Mouse (Mus musculus) forebrain, embryonic 12.5 days (tissue): Measurements from ENCODE around the gene Gm10272. TPM values are rescaled to one million over a fixed set of nuclear protein-coding genes. Genes with fewer than 3 reads are reported as not detected.
"Not testable (repeated sequence)": the region's sequence is repeated elsewhere in the genome, so short reads cannot be mapped to it uniquely, and the experiment has no call there.

Source experiments
- ATAC-seq: fragments of 200-750 bp; cut with Nextera tagmentation; 2 replicates; pipeline ENCODE4 v1.8.0; 2017; ENCODE audit warnings: moderate TSS enrichment; ENCODE audit not compliant: low FRiP score
- H3K27ac ChIP-seq: fragments of 300-500 bp; sonication (generic); 2 replicates; pipeline ENCODE4 v1.5.1; 2016; ENCODE audit warnings: mild to moderate bottlenecking
- H3K27me3 ChIP-seq: fragments of 300-500 bp; sonication (generic); 2 replicates; pipeline ENCODE4 v1.6.1; 2016; ENCODE audit warnings: mild to moderate bottlenecking
- H3K36me3 ChIP-seq: fragments of 300-500 bp; sonication (generic); replicated peaks from 2 replicates; pipeline ENCODE4 v1.6.1; 2016; ENCODE audit warnings: mild to moderate bottlenecking
- H3K4me1 ChIP-seq: fragments of 300-500 bp; sonication (generic); 2 replicates; pipeline ENCODE4 v1.6.1; 2016
- H3K4me2 ChIP-seq: fragments of 300-500 bp; sonication (generic); 2 replicates; pipeline ENCODE4 v1.6.1; 2016; ENCODE audit warnings: mild to moderate bottlenecking, moderate library complexity
- H3K4me3 ChIP-seq: fragments of 300-500 bp; sonication (generic); replicated peaks from 2 replicates; pipeline ENCODE4 v1.5.1; 2016; ENCODE audit warnings: mild to moderate bottlenecking
- H3K9ac ChIP-seq: fragments of 300-500 bp; sonication (generic); 2 replicates; pipeline ENCODE4 v1.6.1; 2016; ENCODE audit warnings: mild to moderate bottlenecking
- H3K9me3 ChIP-seq: fragments of 300-500 bp; sonication (generic); 2 replicates; pipeline ENCODE4 v1.6.1; 2016
- WGBS: fragments of 180-500 bp; shearing (Covaris S2); methylation state at CpG from one replicate; pipeline ENCODE4 v1.1.7; 2016; 5-methylcytosine and 5-hydroxymethylcytosine counted together
- polyA plus RNA-seq: library from polyadenylated mRNA; unstranded; fragments of >200 nt; fragmentation: Nextera tagmentation; extraction: Ambion mirVana; gene quantifications from 2 replicates; pipeline ENCODE4 v1.2.1, GENCODE M21; 2016

Gm10272 gene
- polyA plus RNA-seq, 1 experiment from 2014 or later: not detected

- H3K27ac ChIP-seq: no peak overlapping the region
- H3K27me3 ChIP-seq: no peaks in the 10 kb centered on the region
- H3K36me3 ChIP-seq: no peaks in the 10 kb centered on the region
- H3K4me1 ChIP-seq: peaks cover 17% of the 10 kb centered on the region
- 93% methylated on average over 4 of the region's 4 CpGs for WGBS
- no peak overlapping the region for H3K9ac ChIP-seq
- no peak overlapping the region for H3K4me3 ChIP-seq
- no peak overlapping the region for H3K4me2 ChIP-seq
- H3K9me3 ChIP-seq: no peaks in the 10 kb centered on the region
- no peak for ATAC-seq
Observed at GRCm38 (mm10) chr10:77738929-77739328, 32.5 kb downstream of the Gm10272 start.

- 59% methylated on average over 5 of the region's 5 CpGs for WGBS
- not testable (repeated sequence) for H3K9ac ChIP-seq, H3K4me2 ChIP-seq, ATAC-seq, H3K4me3 ChIP-seq, H3K27me3 ChIP-seq, H3K9me3 ChIP-seq, H3K36me3 ChIP-seq
- peaks cover 16% of the 10 kb centered on the region for H3K4me1 ChIP-seq
- peak within 1 kb of the TSS; percentile 43; the same call in 1 of the 2 replicates for H3K27ac ChIP-seq
Observed at GRCm38 (mm10) chr10:77741924-77742688, 35.7 kb downstream of the Gm10272 start, which contains the start of gene Gm18596. Gm18596 (minus strand) TSS chr10:77742638.

- not testable (repeated sequence) for H3K27me3 ChIP-seq, ATAC-seq, H3K4me3 ChIP-seq, H3K27ac ChIP-seq, H3K9me3 ChIP-seq, H3K9ac ChIP-seq, H3K4me2 ChIP-seq, H3K36me3 ChIP-seq, H3K4me1 ChIP-seq
- 83% methylated on average over 1 of the region's 1 CpGs for WGBS
Observed at GRCm38 (mm10) chr10:77750686-77751085, 44.3 kb downstream of the Gm10272 start.

- not testable (repeated sequence) for H3K4me2 ChIP-seq, H3K4me1 ChIP-seq, ATAC-seq, H3K4me3 ChIP-seq, H3K27me3 ChIP-seq, H3K9me3 ChIP-seq, H3K9ac ChIP-seq, H3K27ac ChIP-seq, H3K36me3 ChIP-seq
- WGBS: 86% methylated on average over 1 of the region's 1 CpGs
Observed at GRCm38 (mm10) chr10:77751254-77751653, 44.8 kb downstream of the Gm10272 start, which contains the start of gene Gm9736. Gm9736 (minus strand) TSS chr10:77751354.

GRCm38 (mm10) chr10:77752312-77752711, 45.9 kb downstream of the Gm10272 start:
- not testable (repeated sequence) for H3K27ac ChIP-seq, H3K27me3 ChIP-seq, H3K9ac ChIP-seq, H3K4me2 ChIP-seq, H3K4me1 ChIP-seq, H3K36me3 ChIP-seq, H3K9me3 ChIP-seq, ATAC-seq, H3K4me3 ChIP-seq
- 67% methylated on average over 3 of the region's 3 CpGs for WGBS

- no peak overlapping the region for H3K4me3 ChIP-seq
- H3K27me3 ChIP-seq: no peaks in the 10 kb centered on the region
- no peak overlapping the region for H3K9ac ChIP-seq
- no peak overlapping the region for H3K4me2 ChIP-seq
- H3K36me3 ChIP-seq: no peaks in the 10 kb centered on the region
- H3K9me3 ChIP-seq: no peaks in the 10 kb centered on the region
- H3K27ac ChIP-seq: no peak overlapping the region
- no peaks in the 10 kb centered on the region for H3K4me1 ChIP-seq
- no peak for ATAC-seq
Observed at GRCm38 (mm10) chr10:77753448-77753847, 47.0 kb downstream of the Gm10272 start.

Other genes starting within 250 kb of the Gm10272 start
- 39.4 and 44.1 TPM in 2 replicates for gene Fam207a, start 190.8 kb upstream of the Gm10272 start, polyA plus RNA-seq
- 0.64 and 0.74 TPM in 2 replicates for gene Itgb2, start 176.4 kb upstream of the Gm10272 start, polyA plus RNA-seq
- gene Pttg1ip, start 124.9 kb upstream of the Gm10272 start, polyA plus RNA-seq: 61.9 and 64.6 TPM in 2 replicates
- 322 and 326 TPM in 2 replicates for gene Sumo3, start 100.5 kb upstream of the Gm10272 start, polyA plus RNA-seq
- gene Gm49325, start 100.4 kb upstream of the Gm10272 start, polyA plus RNA-seq: 15.7 and 23.4 TPM in 2 replicates
- 87.0 and 92.7 TPM in 2 replicates for gene Ube2g2, start 84.4 kb upstream of the Gm10272 start, polyA plus RNA-seq
- gene Tspear, start 20.1 kb upstream of the Gm10272 start, polyA plus RNA-seq: 0.46 and 0.92 TPM in 2 replicates
- gene Gm19402, start 15.9 kb upstream of the Gm10272 start, polyA plus RNA-seq: not detected in 2 replicates
- gene Gm9508, start 9.4 kb upstream of the Gm10272 start, polyA plus RNA-seq: not detected in 2 replicates
- not detected in 2 replicates for gene Gm10024, start 4.8 kb downstream of the Gm10272 start, polyA plus RNA-seq
- not detected in 2 replicates for gene Gm10142, start 9.2 kb downstream of the Gm10272 start, polyA plus RNA-seq
- not detected in 2 replicates for gene Krtap12-1, start 14.0 kb downstream of the Gm10272 start, polyA plus RNA-seq
- gene Gm10100, start 19.9 kb downstream of the Gm10272 start, polyA plus RNA-seq: not detected in 2 replicates
- gene Gm18596, start 36.0 kb downstream of the Gm10272 start, polyA plus RNA-seq: not detected in 2 replicates
- gene Gm9736, start 44.7 kb downstream of the Gm10272 start, polyA plus RNA-seq: not detected in 2 replicates
- gene Gm3233, start 53.1 kb downstream of the Gm10272 start, polyA plus RNA-seq: not detected in 2 replicates
- gene Gm3238, start 64.7 kb downstream of the Gm10272 start, polyA plus RNA-seq: not detected in 2 replicates
- not detected in 2 replicates for gene Gm7138, start 70.3 kb downstream of the Gm10272 start, polyA plus RNA-seq
- not detected in 2 replicates for gene Gm3250, start 75.9 kb downstream of the Gm10272 start, polyA plus RNA-seq
- not detected in 2 replicates for gene Gm7137, start 81.6 kb downstream of the Gm10272 start, polyA plus RNA-seq
- gene Gm9639, start 88.5 kb downstream of the Gm10272 start, polyA plus RNA-seq: not detected in 2 replicates
- not detected in 2 replicates for gene Gm19668, start 92.5 kb downstream of the Gm10272 start, polyA plus RNA-seq
- gene Gm9507, start 105.2 kb downstream of the Gm10272 start, polyA plus RNA-seq: not detected in 2 replicates
- not detected in 2 replicates for gene Gm2696, start 108.1 kb downstream of the Gm10272 start, polyA plus RNA-seq
- not detected in 2 replicates for gene Krtap10-4, start 120.5 kb downstream of the Gm10272 start, polyA plus RNA-seq
- gene Krtap10-10, start 129.3 kb downstream of the Gm10272 start, polyA plus RNA-seq: not detected in 2 replicates
- not detected in 2 replicates for gene Gm36176, start 140.2 kb downstream of the Gm10272 start, polyA plus RNA-seq
- not detected in 2 replicates for gene Gm10318, start 146.2 kb downstream of the Gm10272 start, polyA plus RNA-seq
- gene Gm3285, start 155.3 kb downstream of the Gm10272 start, polyA plus RNA-seq: not detected in 2 replicates
- gene Lrrc3, start 195.9 kb downstream of the Gm10272 start, polyA plus RNA-seq: 4.4 and 4.7 TPM in 2 replicates